In the genomic region with DNA sequence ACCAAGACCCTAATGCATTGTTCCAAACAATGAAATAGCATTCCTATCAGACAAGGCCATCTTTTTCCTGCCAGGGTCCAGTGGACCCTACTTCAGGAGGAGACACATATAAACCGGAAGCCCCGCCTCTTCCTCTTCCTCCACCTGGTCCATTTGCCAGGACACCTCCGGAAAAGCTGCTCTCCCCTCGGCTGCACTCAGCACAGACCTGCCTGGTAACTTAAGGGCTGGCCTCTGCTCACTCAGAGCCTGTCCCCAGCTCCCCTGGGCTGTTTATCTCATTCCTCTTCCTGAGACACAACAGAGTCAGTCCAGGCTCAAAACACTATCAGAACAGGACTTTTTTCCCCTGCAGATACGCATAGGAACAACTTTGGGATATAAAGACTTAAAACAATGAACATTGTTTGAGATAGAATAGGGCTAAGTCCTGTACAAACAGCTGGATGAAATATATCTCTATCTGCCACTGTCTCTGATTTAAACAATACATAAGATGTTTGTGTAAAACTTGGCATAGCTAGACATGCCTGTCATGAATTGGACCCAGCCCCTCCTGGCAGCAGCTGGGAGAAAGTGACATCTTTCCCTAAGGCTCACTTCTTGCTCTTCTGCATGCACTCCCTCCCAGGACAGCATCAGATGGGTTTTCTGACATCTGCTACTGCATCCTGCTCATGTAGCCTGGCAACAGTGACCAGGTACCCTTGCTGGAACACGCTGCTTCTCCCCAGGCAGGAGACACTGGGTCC, we compare ENCODE assay signal across 8 mouse cellular contexts.
DNase-seq lines count a peak whose midpoint lies in the region; ATAC-seq and TF ChIP-seq lines count a peak whose summit lies in the region.

No protein-coding gene starts in this region.

- TF ChIP-seq POLR2A in cerebellum, adult 2 months (IDR thresholded peaks at IDR 0.05; ENCODE audit: borderline replicate concordance, insufficient read depth, low read length) = no peak

- no peaks in the 10 kb centered on the region for H3K27me3 ChIP-seq in lung, embryonic 14.5 days (ENCODE audit: insufficient read depth, low read length)
- H3K27me3 ChIP-seq in cerebellum, adult 2 months (ENCODE audit: control insufficient read depth, insufficient read depth, low read length) = no peaks in the 10 kb centered on the region; the same call in 1 of the 2 replicates

- TF ChIP-seq CTCF in lung, embryonic 14.5 days (IDR thresholded peaks at IDR 0.05; ENCODE audit: low read depth) = no peak
- no peak for TF ChIP-seq CTCF in cerebellum, adult 2 months (IDR thresholded peaks at IDR 0.05; ENCODE audit: borderline replicate concordance, insufficient read depth, low read depth, low read length)

- peak; percentile 79 for ATAC-seq in lung, embryonic 14.5 days (ENCODE audit: insufficient read depth)

- no peak overlapping the region for H3K9ac ChIP-seq in lung, embryonic 14.5 days

- no peak overlapping the region for H3K4me3 ChIP-seq in brown adipose tissue, adult 24 weeks (ENCODE audit: insufficient read depth, low read depth, low read length)
- no peak overlapping the region for H3K4me3 ChIP-seq in lung, embryonic 14.5 days (ENCODE audit: low read depth, low read length)
- no peak overlapping the region for H3K4me3 ChIP-seq in cerebellum, adult 2 months (replicated peaks; ENCODE audit: insufficient read depth, low read depth, low read length)

- no peaks in the 10 kb centered on the region for H3K9me3 ChIP-seq in lung, embryonic 14.5 days (ENCODE audit: low read depth, low read length)

- WGBS in lung, embryonic 14.5 days = 58% methylated on average over 6 of the region's 6 CpGs
- 74% methylated on average over 6 of the region's 6 CpGs for WGBS in cerebellum, adult 2 months

- H3K27ac ChIP-seq in brown adipose tissue, adult 24 weeks (replicated peaks; ENCODE audit: low read depth, low read length) = peak overlapping the region; percentile 100
- H3K27ac ChIP-seq in lung, embryonic 14.5 days (ENCODE audit: low read depth) = peak overlapping the region; percentile 82
- no peak overlapping the region for H3K27ac ChIP-seq in cerebellum, adult 2 months (ENCODE audit: insufficient read depth, low read length)

- DNase-seq in heart, adult 18-20 months = peak; percentile 72 to 93
- DNase-seq in kidney, adult 18-20 months = peak; percentile 59
- peak; percentile 77 for DNase-seq in lung, embryonic 14.5 days
- DNase-seq in cerebellum, adult 2 months = no peak
- no peak for DNase-seq in cerebellum, adult 18-20 months
- no peak for DNase-seq in testis, postnatal 14 days (ENCODE audit: low spot score)
- no peak for DNase-seq in cerebellum, postnatal 4 days (ENCODE audit: low spot score in 2 of 2)

- H3K36me3 ChIP-seq in lung, embryonic 14.5 days (ENCODE audit: insufficient read depth) = no peaks in the 10 kb centered on the region

- H3K4me2 ChIP-seq in lung, embryonic 14.5 days = no peak overlapping the region

- peaks cover 35% of the 10 kb centered on the region for H3K4me1 ChIP-seq in brown adipose tissue, adult 24 weeks (ENCODE audit: control insufficient read depth, insufficient read depth, insufficient read length, low read length)
- H3K4me1 ChIP-seq in lung, embryonic 14.5 days (ENCODE audit: insufficient read depth) = no peaks in the 10 kb centered on the region; the same call in 1 of the 2 replicates
- peaks cover 7% of the 10 kb centered on the region; the same call in 1 of the 2 replicates for H3K4me1 ChIP-seq in cerebellum, adult 2 months (ENCODE audit: control insufficient read depth, insufficient read depth, low read length)

Comparison
In these comparisons a context has a peak if more than half of its experiments do, and no peak if none do; other contexts are left out.
1. DNase-seq: peak in heart, adult 18-20 months (2 of 2), kidney, adult 18-20 months (single experiment) and lung, embryonic 14.5 days (single experiment); none in cerebellum, adult 2 months (0 of 2), cerebellum, adult 18-20 months (0 of 2), testis, postnatal 14 days (single experiment) and cerebellum, postnatal 4 days (0 of 2).